Mouse (Mus musculus): Measurements from ENCODE around the gene Tyro3. TPM values are rescaled to one million over a fixed set of nuclear protein-coding genes. Genes with fewer than 3 reads are reported as not detected.
A peak's percentile ranks its signal among the peaks of the same experiment; 100 is the strongest.

Gene Tyro3
- polyA plus RNA-seq, 1 experiment from 2014 or later, result 27.7 TPM

GRCm38 (mm10) chr2:119798246-119798927 is 854 bp downstream of the Tyro3 start:
- WGBS, result 11% methylated on average over 13 of the region's 13 CpGs
- H3K9ac ChIP-seq, result no peak overlapping the region

GRCm38 (mm10) chr2:119799181-119799960 is 1.8 kb downstream of the Tyro3 start:
- H3K27ac ChIP-seq (replicated peaks), result peak overlapping the region; percentile 51; the same call in 1 of the 2 replicates
- peak overlapping the region; percentile 89 for H3K9ac ChIP-seq
- ATAC-seq (ENCODE audit: low FRiP score, low read depth), result peak; percentile 59
- peaks cover 48% of the 10 kb centered on the region for H3K4me1 ChIP-seq (replicated peaks)
- peak overlapping the region; percentile 89 for H3K4me3 ChIP-seq
- H3K36me3 ChIP-seq, result no peaks in the 10 kb centered on the region
- under 1% methylated on average over 31 of the region's 89 CpGs for WGBS
- peaks cover 12% of the 10 kb centered on the region; the same call in 1 of the 2 replicates for H3K27me3 ChIP-seq
- no peaks in the 10 kb centered on the region for H3K9me3 ChIP-seq
- peak overlapping the region; percentile 97 for H3K4me2 ChIP-seq

More at GRCm38 (mm10) chr2:119798246-119798927, 854 bp downstream of the Tyro3 start:
- Histone ChIP-seq H3K27me3 (peaks cover 12% of the 10 kb centered on the region; the same call in 1 of the 2 replicates), H3K27ac (replicated peaks) (no peak overlapping the region), H3K4me2 (peak overlapping the region; percentile 97), H3K4me1 (replicated peaks) (peaks cover 39% of the 10 kb centered on the region), H3K4me3 (no peak overlapping the region), H3K36me3 (no peaks in the 10 kb centered on the region), H3K9me3 (no peaks in the 10 kb centered on the region)
- ATAC-seq (ENCODE audit: low FRiP score, low read depth), result no peak

DNA sequence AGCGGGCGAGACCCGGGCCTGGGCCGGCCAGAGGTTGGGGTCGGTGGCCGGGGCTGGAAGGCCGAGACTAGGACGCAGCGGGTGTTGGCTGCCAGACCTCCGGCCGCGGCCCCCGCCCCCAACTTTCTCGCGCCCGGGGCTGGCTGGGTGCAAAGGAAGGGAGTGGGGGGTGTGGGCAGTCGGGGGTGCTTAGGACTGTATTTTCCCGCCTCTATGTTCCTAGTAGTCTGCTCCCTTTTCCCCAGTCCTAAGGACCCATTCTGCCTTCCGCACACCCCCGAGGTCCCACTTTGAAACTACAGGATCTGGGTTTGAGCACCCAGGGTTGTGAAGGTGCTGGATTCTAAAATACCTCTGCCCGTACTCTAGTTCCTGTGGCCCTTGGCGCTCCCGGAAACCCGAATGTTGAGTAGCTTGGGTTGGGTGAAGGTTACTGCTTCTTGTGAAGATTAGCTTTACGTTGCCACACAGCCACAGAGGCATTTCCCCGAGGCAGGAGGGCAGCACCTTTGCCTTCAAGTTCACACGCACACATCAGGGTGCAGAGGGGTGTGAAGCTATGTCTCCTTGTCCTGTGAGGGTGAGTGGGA is 2.5 kb downstream of the Tyro3 start:
- peaks cover 55% of the 10 kb centered on the region for H3K4me1 ChIP-seq (replicated peaks)
- ATAC-seq (ENCODE audit: low FRiP score, low read depth), result peak; percentile 21; the same call in 1 of the 2 replicates
- peak overlapping the region; percentile 97 for H3K4me2 ChIP-seq
- no peaks in the 10 kb centered on the region for H3K9me3 ChIP-seq
- H3K27me3 ChIP-seq, result peaks cover 12% of the 10 kb centered on the region; the same call in 1 of the 2 replicates
- H3K27ac ChIP-seq (replicated peaks), result peak overlapping the region; percentile 51; the same call in 1 of the 2 replicates
- peak overlapping the region; percentile 89 for H3K9ac ChIP-seq
- WGBS, result under 1% methylated on average over 25 of the region's 27 CpGs
- H3K36me3 ChIP-seq, result no peaks in the 10 kb centered on the region
- peak overlapping the region; percentile 89 for H3K4me3 ChIP-seq

DNA sequence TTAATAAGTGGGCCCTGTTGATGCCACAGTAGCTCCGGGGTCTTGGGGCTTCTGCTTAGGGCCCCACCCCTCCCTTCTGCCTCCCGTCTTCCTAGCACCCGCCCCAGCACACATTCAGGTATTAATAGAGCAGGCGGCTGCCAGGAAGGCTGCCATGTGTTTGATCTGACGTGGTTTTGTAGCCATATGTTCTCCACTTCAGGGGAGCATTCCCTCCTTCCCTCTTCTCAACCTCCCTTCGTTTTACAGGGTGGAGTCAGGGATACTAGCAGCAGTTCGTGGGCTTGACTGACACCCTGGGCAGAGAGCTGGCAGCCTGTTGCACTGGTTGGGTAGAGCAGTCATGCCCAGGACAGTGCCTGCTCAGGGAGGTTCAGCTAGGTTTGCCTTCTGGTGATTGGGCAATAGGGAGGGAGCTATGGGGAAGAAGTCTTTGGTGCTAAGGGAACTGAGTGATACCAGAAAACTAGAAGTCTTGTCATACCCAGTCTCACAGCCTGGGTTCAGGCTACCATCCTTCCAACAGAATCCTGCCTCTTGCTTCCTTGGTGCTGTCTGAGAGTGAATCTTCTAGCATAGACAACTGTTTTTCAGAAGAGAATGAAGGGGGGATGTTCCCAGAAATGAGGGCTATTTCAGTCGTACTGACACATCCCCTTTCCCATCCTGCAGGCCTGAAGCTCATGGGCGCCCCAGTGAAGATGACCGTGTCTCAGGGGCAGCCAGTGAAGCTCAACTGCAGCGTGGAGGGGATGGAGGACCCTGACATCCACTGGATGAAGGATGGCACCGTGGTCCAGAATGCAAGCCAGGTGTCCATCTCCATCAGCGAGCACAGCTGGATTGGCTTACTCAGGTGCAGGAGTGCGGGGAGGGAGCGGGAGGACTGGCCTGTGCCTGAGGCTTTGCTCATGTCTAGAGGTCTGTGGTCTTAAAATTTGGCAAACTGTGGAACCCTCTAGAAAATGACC is 3.6 kb downstream of the Tyro3 start:
- Histone ChIP-seq H3K36me3 (no peaks in the 10 kb centered on the region), H3K27ac (replicated peaks) (no peak overlapping the region), H3K4me1 (replicated peaks) (peaks cover 63% of the 10 kb centered on the region), H3K9ac (peak overlapping the region; percentile 89; the same call in 1 of the 2 replicates), H3K4me3 (peak overlapping the region; percentile 89), H3K27me3 (peaks cover 12% of the 10 kb centered on the region; the same call in 1 of the 2 replicates), H3K9me3 (no peaks in the 10 kb centered on the region), H3K4me2 (peak overlapping the region; percentile 97)
- no peak for ATAC-seq (ENCODE audit: low FRiP score, low read depth)
- 55% methylated on average over 15 of the region's 15 CpGs for WGBS

- ATAC-seq (ENCODE audit: low FRiP score, low read depth), result peak; percentile 57
- Histone ChIP-seq H3K4me1 (replicated peaks) (peaks cover 63% of the 10 kb centered on the region), H3K36me3 (0 out of 2 replicates have a peak, but pooled peaks cover 4% of the 10 kb centered on the region), H3K4me2 (no peak overlapping the region; the same call in 1 of the 2 replicates), H3K4me3 (no peak overlapping the region), H3K9me3 (no peaks in the 10 kb centered on the region), H3K9ac (no peak overlapping the region), H3K27ac (replicated peaks) (0 out of 2 replicates have a peak overlapping the region, but pooled peaks have one; percentile 8), H3K27me3 (peaks cover 8% of the 10 kb centered on the region; the same call in 1 of the 2 replicates)
- WGBS, result 27% methylated on average over 10 of the region's 10 CpGs
These were observed 5.5 kb downstream of the Tyro3 start for GRCm38 (mm10) chr2:119802767-119803617.

- H3K27me3 ChIP-seq, result peaks cover 4% of the 10 kb centered on the region; the same call in 1 of the 2 replicates
- H3K4me2 ChIP-seq, result no peak overlapping the region
- no peak overlapping the region for H3K27ac ChIP-seq (replicated peaks)
- H3K4me3 ChIP-seq, result no peak overlapping the region
- 0 out of 2 replicates have a peak, but pooled peaks cover 4% of the 10 kb centered on the region for H3K36me3 ChIP-seq
- no peak overlapping the region for H3K9ac ChIP-seq
- no peak for ATAC-seq (ENCODE audit: low FRiP score, low read depth)
- 18% methylated on average over 6 of the region's 6 CpGs for WGBS
- H3K9me3 ChIP-seq, result no peaks in the 10 kb centered on the region
- peaks cover 55% of the 10 kb centered on the region for H3K4me1 ChIP-seq (replicated peaks)
These were observed 6.2 kb downstream of the Tyro3 start for GRCm38 (mm10) chr2:119803618-119804274.

- H3K4me2 ChIP-seq, result no peak overlapping the region
- no peak for ATAC-seq (ENCODE audit: low FRiP score, low read depth)
- H3K27me3 ChIP-seq, result peaks cover 4% of the 10 kb centered on the region; the same call in 1 of the 2 replicates
- H3K9me3 ChIP-seq, result no peaks in the 10 kb centered on the region
- 0 out of 2 replicates have a peak, but pooled peaks cover 4% of the 10 kb centered on the region for H3K36me3 ChIP-seq
- H3K9ac ChIP-seq, result no peak overlapping the region
- peaks cover 52% of the 10 kb centered on the region for H3K4me1 ChIP-seq (replicated peaks)
- no peak overlapping the region for H3K4me3 ChIP-seq
- WGBS, result 27% methylated on average over 5 of the region's 5 CpGs
- no peak overlapping the region; the same call in 1 of the 2 replicates for H3K27ac ChIP-seq (replicated peaks)
These were observed 6.7 kb downstream of the Tyro3 start for GRCm38 (mm10) chr2:119804275-119804628.

DNA sequence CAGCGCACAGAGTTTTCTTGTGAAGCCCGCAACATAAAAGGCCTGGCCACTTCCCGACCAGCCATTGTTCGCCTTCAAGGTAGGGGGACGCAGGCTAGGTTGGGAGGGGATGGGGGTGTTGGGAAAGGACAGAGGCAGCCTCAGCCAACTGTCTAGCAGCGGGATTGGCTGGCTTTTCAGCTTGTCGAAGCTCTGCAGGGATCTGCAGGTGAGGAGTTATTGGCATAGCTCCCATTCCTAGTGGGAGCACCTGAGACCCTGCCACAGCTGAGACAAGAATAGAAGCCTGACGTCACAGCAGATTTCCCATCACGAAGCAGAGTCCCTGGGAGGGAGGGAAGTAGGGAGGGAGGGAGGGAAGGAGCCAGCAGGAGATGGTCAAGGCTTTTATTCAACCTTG is 7.2 kb downstream of the Tyro3 start:
- H3K4me2 ChIP-seq, result no peak overlapping the region
- H3K4me1 ChIP-seq (replicated peaks), result peaks cover 52% of the 10 kb centered on the region
- peaks cover 4% of the 10 kb centered on the region; the same call in 1 of the 2 replicates for H3K27me3 ChIP-seq
- WGBS, result 31% methylated on average over 9 of the region's 9 CpGs
- H3K27ac ChIP-seq (replicated peaks), result peak overlapping the region; percentile 41; the same call in 1 of the 2 replicates
- no peak for ATAC-seq (ENCODE audit: low FRiP score, low read depth)
- no peak overlapping the region for H3K4me3 ChIP-seq
- no peaks in the 10 kb centered on the region for H3K9me3 ChIP-seq
- H3K9ac ChIP-seq, result no peak overlapping the region
- H3K36me3 ChIP-seq, result peaks cover 5% of the 10 kb centered on the region; the same call in 1 of the 2 replicates

DNA sequence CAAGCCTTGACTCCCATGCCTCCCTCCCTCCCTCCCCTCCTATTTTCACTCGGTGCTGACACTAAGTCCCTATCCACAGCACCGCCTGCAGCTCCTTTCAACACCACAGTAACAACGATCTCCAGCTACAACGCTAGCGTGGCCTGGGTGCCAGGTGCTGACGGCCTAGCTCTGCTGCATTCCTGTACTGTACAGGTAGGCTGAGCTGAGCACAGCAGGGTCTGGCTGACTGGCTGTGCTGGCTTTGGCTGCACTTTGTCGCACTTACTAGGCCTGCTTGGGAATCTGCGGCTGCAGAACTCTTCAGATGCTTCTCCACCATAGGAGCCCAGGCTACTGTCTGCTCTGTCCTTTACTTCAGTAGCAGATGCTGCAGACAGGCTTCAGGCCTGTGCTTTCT is 8.0 kb downstream of the Tyro3 start:
- H3K4me1 ChIP-seq (replicated peaks), result peaks cover 46% of the 10 kb centered on the region
- no peak overlapping the region for H3K4me3 ChIP-seq
- H3K27me3 ChIP-seq, result peaks cover 4% of the 10 kb centered on the region; the same call in 1 of the 2 replicates
- H3K27ac ChIP-seq (replicated peaks), result peak overlapping the region; percentile 41; the same call in 1 of the 2 replicates
- no peaks in the 10 kb centered on the region for H3K9me3 ChIP-seq
- WGBS, result 45% methylated on average over 8 of the region's 8 CpGs
- H3K9ac ChIP-seq, result no peak overlapping the region
- H3K36me3 ChIP-seq, result peaks cover 13% of the 10 kb centered on the region
- no peak; the same call in 1 of the 2 replicates for ATAC-seq (ENCODE audit: low FRiP score, low read depth)
- H3K4me2 ChIP-seq, result no peak overlapping the region

- no peak overlapping the region for H3K27ac ChIP-seq (replicated peaks)
- H3K4me3 ChIP-seq, result no peak overlapping the region
- H3K27me3 ChIP-seq, result no peaks in the 10 kb centered on the region
- no peak overlapping the region for H3K4me2 ChIP-seq
- no peak for ATAC-seq (ENCODE audit: low FRiP score, low read depth)
- 26% methylated on average over 4 of the region's 4 CpGs for WGBS
- H3K9ac ChIP-seq, result no peak overlapping the region
- peaks cover 23% of the 10 kb centered on the region for H3K4me1 ChIP-seq (replicated peaks)
- H3K9me3 ChIP-seq, result no peaks in the 10 kb centered on the region
- peaks cover 21% of the 10 kb centered on the region for H3K36me3 ChIP-seq
These were observed 10.9 kb downstream of the Tyro3 start for GRCm38 (mm10) chr2:119808438-119808837.
